Mouse (Mus musculus): ENCODE measurements around the gene Arhgap10. TPM values are rescaled to one million over a fixed set of nuclear protein-coding genes. Genes with fewer than 3 reads are reported as not detected.

Gene Arhgap10
- total RNA-seq, 2 experiments from 2014 or later: 74.6 to 74.9 TPM

GRCm38 (mm10) chr8:77236701-77237100 lies 281.1 kb downstream of the Arhgap10 start:
- no peak for DNase-seq (ENCODE audit: low spot score in 2 of 2)

GRCm38 (mm10) chr8:77232411-77232810 lies 285.3 kb downstream of the Arhgap10 start:
- DNase-seq (ENCODE audit: low spot score in 2 of 2): no peak

GRCm38 (mm10) chr8:77231834-77232233 lies 285.9 kb downstream of the Arhgap10 start:
- DNase-seq (ENCODE audit: low spot score in 2 of 2): no peak

GRCm38 (mm10) chr8:77231211-77231610 lies 286.5 kb downstream of the Arhgap10 start:
- DNase-seq (ENCODE audit: low spot score in 2 of 2): no peak

- DNase-seq (ENCODE audit: low spot score in 2 of 2): no peak
These were observed 289.1 kb downstream of the Arhgap10 start for GRCm38 (mm10) chr8:77228688-77229087.

- no peak for DNase-seq (ENCODE audit: low spot score in 2 of 2)
These were observed 290.0 kb downstream of the Arhgap10 start for GRCm38 (mm10) chr8:77227742-77228141.

GRCm38 (mm10) chr8:77223123-77223522 lies 294.6 kb downstream of the Arhgap10 start:
- no peak for DNase-seq (ENCODE audit: low spot score in 2 of 2)

- DNase-seq (ENCODE audit: low spot score in 2 of 2): no peak
These were observed 302.6 kb downstream of the Arhgap10 start for GRCm38 (mm10) chr8:77215191-77215590.

- DNase-seq (ENCODE audit: low spot score in 2 of 2): no peak
These were observed 303.1 kb downstream of the Arhgap10 start for GRCm38 (mm10) chr8:77214665-77215064.

- DNase-seq (ENCODE audit: low spot score in 2 of 2): no peak
These were observed 303.8 kb downstream of the Arhgap10 start for GRCm38 (mm10) chr8:77213893-77214464.

- no peak for DNase-seq (ENCODE audit: low spot score in 2 of 2)
These were observed 308.5 kb downstream of the Arhgap10 start for GRCm38 (mm10) chr8:77209297-77209696.

Other genes starting within 250 kb of the Arhgap10 start
- gene Prmt9, start 31.4 kb upstream of the Arhgap10 start, total RNA-seq (2021): 10 to 100 TPM; 12.7 to 14.6 TPM
- 10 to 100 TPM; 13.5 to 14.7 TPM for gene Tmem184c, start 92.7 kb upstream of the Arhgap10 start, total RNA-seq (2021)
- gene Ednra, start 206.5 kb upstream of the Arhgap10 start, total RNA-seq (2021): 10 to 100 TPM; 16.0 to 17.0 TPM